ENCODE assay signal across 8 mouse cellular contexts in genomic region chr13:107887366-107888230, GRCm38 (mm10).
A peak's percentile ranks its signal among the peaks of the same experiment; 100 is the strongest.
DNase-seq lines count a peak whose midpoint lies in the region; ATAC-seq lines count a peak whose summit lies in the region.

No protein-coding gene starts in this region.

- no peak overlapping the region for H3K27ac ChIP-seq in lung, embryonic 16.5 days (ENCODE audit: low read length)
- H3K27ac ChIP-seq in forebrain, embryonic 11.5 days (ENCODE audit: low read depth, low read length), result peak overlapping the region; percentile 90
- no peak overlapping the region for H3K27ac ChIP-seq in liver, embryonic 12.5 days
- H3K27ac ChIP-seq in stomach, embryonic 16.5 days (ENCODE audit: low read length), result 0 out of 2 replicates have a peak overlapping the region, but pooled peaks have one; percentile 88

- H3K4me1 ChIP-seq in lung, embryonic 16.5 days (replicated peaks; ENCODE audit: control insufficient read depth, insufficient read depth, low read length), result peaks cover 20% of the 10 kb centered on the region
- H3K4me1 ChIP-seq in forebrain, embryonic 11.5 days (replicated peaks; ENCODE audit: control insufficient read depth, insufficient read depth, low read length), result peaks cover 6% of the 10 kb centered on the region; the same call in 1 of the 2 replicates
- H3K4me1 ChIP-seq in liver, embryonic 12.5 days, result peaks cover 42% of the 10 kb centered on the region
- peaks cover 13% of the 10 kb centered on the region; the same call in 1 of the 2 replicates for H3K4me1 ChIP-seq in stomach, embryonic 16.5 days (ENCODE audit: control insufficient read depth, insufficient read depth, low read length)

- WGBS in lung, embryonic 16.5 days, result 3% methylated on average over 16 of the region's 16 CpGs
- WGBS in forebrain, embryonic 11.5 days, result under 1% methylated on average over 16 of the region's 16 CpGs
- WGBS in liver, embryonic 12.5 days (ENCODE audit: insufficient replicate concordance), result 8% methylated on average over 16 of the region's 16 CpGs
- 5% methylated on average over 16 of the region's 16 CpGs for WGBS in stomach, embryonic 16.5 days

- H3K4me3 ChIP-seq in lung, embryonic 16.5 days (ENCODE audit: low read length), result peak overlapping the region; percentile 87
- H3K4me3 ChIP-seq in forebrain, embryonic 11.5 days (ENCODE audit: low read depth, low read length), result peak overlapping the region; percentile 98
- peak overlapping the region; percentile 68 for H3K4me3 ChIP-seq in liver, embryonic 12.5 days
- peak overlapping the region; percentile 84 for H3K4me3 ChIP-seq in stomach, embryonic 16.5 days (replicated peaks; ENCODE audit: low read length)

- H3K4me2 ChIP-seq in lung, embryonic 16.5 days (ENCODE audit: low read depth, low read length), result peak overlapping the region; percentile 81
- peak overlapping the region; percentile 57 for H3K4me2 ChIP-seq in forebrain, embryonic 11.5 days (ENCODE audit: low read depth, low read length, severe bottlenecking)
- H3K4me2 ChIP-seq in liver, embryonic 12.5 days, result peak overlapping the region; percentile 97
- H3K4me2 ChIP-seq in stomach, embryonic 16.5 days (ENCODE audit: low read depth, low read length), result peak overlapping the region; percentile 78

- no peaks in the 10 kb centered on the region for H3K27me3 ChIP-seq in lung, embryonic 16.5 days (ENCODE audit: control insufficient read depth, insufficient read depth, low read depth, low read length)
- H3K27me3 ChIP-seq in forebrain, embryonic 11.5 days (ENCODE audit: control insufficient read depth, insufficient read depth, low read length), result no peaks in the 10 kb centered on the region
- H3K27me3 ChIP-seq in liver, embryonic 12.5 days (replicated peaks), result peaks cover 71% of the 10 kb centered on the region
- no peaks in the 10 kb centered on the region for H3K27me3 ChIP-seq in stomach, embryonic 16.5 days (ENCODE audit: control insufficient read depth, insufficient read depth, low read length)

- no peaks in the 10 kb centered on the region for H3K36me3 ChIP-seq in lung, embryonic 16.5 days (ENCODE audit: control insufficient read depth, insufficient read depth, low read length)
- no peaks in the 10 kb centered on the region for H3K36me3 ChIP-seq in forebrain, embryonic 11.5 days (ENCODE audit: control insufficient read depth, insufficient read depth, low read length)
- H3K36me3 ChIP-seq in liver, embryonic 12.5 days, result no peaks in the 10 kb centered on the region
- no peaks in the 10 kb centered on the region for H3K36me3 ChIP-seq in stomach, embryonic 16.5 days (ENCODE audit: control insufficient read depth, insufficient read depth, low read length)

- H3K9ac ChIP-seq in lung, embryonic 16.5 days (ENCODE audit: low read length), result peak overlapping the region; percentile 90
- peak overlapping the region; percentile 94 for H3K9ac ChIP-seq in forebrain, embryonic 11.5 days (ENCODE audit: low read length)
- H3K9ac ChIP-seq in liver, embryonic 12.5 days, result peak overlapping the region; percentile 63; the same call in 1 of the 2 replicates
- H3K9ac ChIP-seq in stomach, embryonic 16.5 days (ENCODE audit: low read length), result peak overlapping the region; percentile 92

- H3K9me3 ChIP-seq in lung, embryonic 16.5 days (ENCODE audit: control insufficient read depth, low read length), result no peaks in the 10 kb centered on the region
- no peaks in the 10 kb centered on the region for H3K9me3 ChIP-seq in forebrain, embryonic 11.5 days (ENCODE audit: control insufficient read depth, low read length)
- no peaks in the 10 kb centered on the region for H3K9me3 ChIP-seq in liver, embryonic 12.5 days (replicated peaks)
- no peaks in the 10 kb centered on the region for H3K9me3 ChIP-seq in stomach, embryonic 16.5 days (replicated peaks; ENCODE audit: control insufficient read depth, low read length)

- DNase-seq in lung, postnatal 4 days, result no peak
- peak; percentile 72 for DNase-seq in forebrain, embryonic 11.5 days (ENCODE audit: low spot score)
- no peak for DNase-seq in kidney, postnatal 36 days
- no peak for DNase-seq in layer of hippocampus, adult 8-10 months (ENCODE audit: low spot score in 2 of 2)

- no peak for ATAC-seq in lung, embryonic 16.5 days (ENCODE audit: low read depth)
- no peak for ATAC-seq in forebrain, embryonic 11.5 days (replicated peaks; ENCODE audit: low FRiP score)
- ATAC-seq in liver, embryonic 12.5 days, result no peak
- no peak for ATAC-seq in stomach, embryonic 16.5 days (ENCODE audit: insufficient read depth, low FRiP score)
- ATAC-seq in frontal cortex, adult (ENCODE audit: low TSS enrichment), result no peak

Comparison
In these comparisons a context has a peak if more than half of its experiments do, and no peak if none do; other contexts are left out.
1. H3K27ac ChIP-seq: peak in forebrain, embryonic 11.5 days (single experiment) and stomach, embryonic 16.5 days (single experiment); none in lung, embryonic 16.5 days (single experiment) and liver, embryonic 12.5 days (single experiment).
2. Peak in every context shown above with its lines, with median percentiles within 50 percentile points of each other: H3K4me2 ChIP-seq, H3K4me3 ChIP-seq and H3K9ac ChIP-seq.